Mouse (Mus musculus) embryonic fibroblast, embryonic 13.5 days (primary cell): ENCODE measurements around the gene Cygb. TPM values are rescaled to one million over a fixed set of nuclear protein-coding genes. Genes with fewer than 3 reads are reported as not detected.
A peak's percentile ranks its signal among the peaks of the same experiment; 100 is the strongest.

Experiments used
- H3K27ac ChIP-seq: 2 replicates; pipeline ENCODE4 v1.5.1; 2012; ENCODE audit warnings: low read length, control low read depth, inconsistent platforms; ENCODE audit not compliant: insufficient read depth
- H3K4me1 ChIP-seq: 2 replicates; pipeline ENCODE4 v1.6.1; 2011; ENCODE audit warnings: low read length; ENCODE audit not compliant: control insufficient read depth, insufficient read depth
- H3K4me3 ChIP-seq: 2 replicates; pipeline ENCODE4 v1.5.1; 2011; ENCODE audit warnings: mild to moderate bottlenecking, control low read depth, low read length; ENCODE audit not compliant: insufficient read depth
- CTCF ChIP-seq: IDR thresholded peaks from 2 replicates; pipeline ENCODE4 v1.5.1; 2011; ENCODE audit warnings: mild to moderate bottlenecking, control low read depth, low read length, moderate library complexity, borderline replicate concordance; ENCODE audit not compliant: insufficient read depth
- POLR2A ChIP-seq: IDR thresholded peaks from 2 replicates; pipeline ENCODE4 v1.6.1; 2011; ENCODE audit warnings: low read depth, mild to moderate bottlenecking, control low read depth, low read length, moderate library complexity
- polyA plus RNA-seq: library from polyadenylated mRNA; stranded (reverse); fragments of >200 nt; gene quantifications from 2 replicates; pipeline ENCODE4 v1.2.4, GENCODE M21; 2011; ENCODE audit warnings: low read depth; ENCODE audit not compliant: missing spikeins, insufficient read length

The Cygb gene
- polyA plus RNA-seq, 1 experiment: 0.74 TPM

DNA sequence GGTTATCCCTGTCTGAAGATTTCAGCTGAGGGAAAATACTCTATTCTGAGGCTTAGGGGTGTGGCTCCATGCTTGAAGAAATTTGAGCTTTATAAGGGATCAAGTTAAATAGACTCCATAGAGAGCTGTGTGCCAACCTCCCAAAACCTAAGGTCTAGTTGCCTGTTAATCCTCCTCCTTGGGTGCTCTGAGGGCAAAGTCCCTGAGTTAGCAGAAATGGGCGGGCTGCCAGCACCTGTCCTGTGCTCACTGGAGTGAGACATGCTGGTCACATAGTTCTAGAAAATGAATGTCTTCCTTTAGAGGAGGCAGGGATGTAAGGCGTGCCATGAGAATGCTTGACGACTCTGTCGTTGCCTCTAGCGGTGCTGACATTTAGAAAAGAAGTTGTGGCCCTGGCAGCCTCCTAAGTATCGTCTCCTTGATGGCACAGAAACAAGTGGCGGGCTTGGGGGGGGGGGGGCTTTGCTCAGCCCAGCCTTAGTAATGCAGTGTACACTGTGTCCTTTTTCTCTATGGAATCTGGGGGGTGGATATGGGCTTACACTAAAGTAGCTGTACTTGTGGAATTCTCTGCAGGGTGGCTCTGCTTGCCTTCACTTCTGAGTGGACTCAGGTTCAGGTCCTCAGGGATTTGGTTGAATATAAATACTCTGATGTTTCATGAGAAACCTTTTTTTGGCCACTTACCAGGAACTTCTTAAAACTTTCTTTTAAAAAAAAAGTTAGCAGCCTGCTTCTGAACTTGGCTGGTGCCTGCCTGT is 20.7 kb upstream of the Cygb start:
- Histone ChIP-seq H3K4me3 (no peak overlapping the region), H3K27ac (no peak overlapping the region), H3K4me1 (peaks cover 8% of the 10 kb centered on the region; the same call in 1 of the 2 replicates)
- TF ChIP-seq POLR2A (no peak), CTCF (no peak)

DNA sequence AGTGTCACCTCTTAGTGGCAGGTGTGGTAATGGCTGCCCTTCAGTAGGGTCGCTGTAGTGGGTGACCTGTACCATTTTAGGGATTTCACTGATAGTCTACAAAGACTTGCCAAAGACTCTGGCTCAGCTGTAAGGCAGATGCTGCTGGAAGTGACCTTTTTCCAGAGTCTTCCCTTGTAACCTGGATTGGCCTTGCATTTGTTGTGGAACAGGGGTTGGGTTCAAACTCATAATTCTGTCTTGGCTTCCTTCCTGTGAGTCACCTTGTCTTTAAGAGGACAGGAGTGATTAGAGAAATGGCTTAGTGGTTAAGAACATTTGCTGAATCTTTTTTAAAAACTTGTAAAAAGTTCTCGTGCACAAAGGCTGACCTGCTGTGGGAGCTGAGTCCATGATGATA is 19.3 kb upstream of the Cygb start:
- Histone ChIP-seq H3K27ac (no peak overlapping the region), H3K4me3 (peak overlapping the region; percentile 78), H3K4me1 (peaks cover 8% of the 10 kb centered on the region; the same call in 1 of the 2 replicates)
- no peak for TF ChIP-seq CTCF
- no peak; the same call in 1 of the 2 replicates for TF ChIP-seq POLR2A

DNA sequence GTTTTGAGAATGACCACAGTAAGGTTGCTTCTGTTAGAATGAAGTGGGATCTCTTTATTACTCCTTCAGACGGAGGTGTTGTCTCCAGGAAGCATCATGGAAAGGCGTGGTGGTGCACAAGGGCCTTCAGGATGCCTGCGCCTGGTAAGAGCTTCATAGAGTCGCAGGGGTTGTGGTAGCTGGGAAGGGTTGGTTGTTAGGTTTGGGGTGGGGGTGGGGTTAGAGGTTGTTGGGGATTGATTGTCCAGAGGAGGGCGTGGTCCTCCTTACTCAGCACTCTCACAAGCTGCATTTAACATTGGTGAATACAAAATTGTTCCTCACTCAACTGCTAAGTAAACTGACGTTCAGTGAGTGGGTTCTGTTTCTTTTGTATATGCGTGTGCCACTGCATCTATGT is 18.5 kb upstream of the Cygb start:
- H3K4me1 ChIP-seq: peaks cover 8% of the 10 kb centered on the region; the same call in 1 of the 2 replicates
- no peak for TF ChIP-seq CTCF
- TF ChIP-seq POLR2A: no peak

DNA sequence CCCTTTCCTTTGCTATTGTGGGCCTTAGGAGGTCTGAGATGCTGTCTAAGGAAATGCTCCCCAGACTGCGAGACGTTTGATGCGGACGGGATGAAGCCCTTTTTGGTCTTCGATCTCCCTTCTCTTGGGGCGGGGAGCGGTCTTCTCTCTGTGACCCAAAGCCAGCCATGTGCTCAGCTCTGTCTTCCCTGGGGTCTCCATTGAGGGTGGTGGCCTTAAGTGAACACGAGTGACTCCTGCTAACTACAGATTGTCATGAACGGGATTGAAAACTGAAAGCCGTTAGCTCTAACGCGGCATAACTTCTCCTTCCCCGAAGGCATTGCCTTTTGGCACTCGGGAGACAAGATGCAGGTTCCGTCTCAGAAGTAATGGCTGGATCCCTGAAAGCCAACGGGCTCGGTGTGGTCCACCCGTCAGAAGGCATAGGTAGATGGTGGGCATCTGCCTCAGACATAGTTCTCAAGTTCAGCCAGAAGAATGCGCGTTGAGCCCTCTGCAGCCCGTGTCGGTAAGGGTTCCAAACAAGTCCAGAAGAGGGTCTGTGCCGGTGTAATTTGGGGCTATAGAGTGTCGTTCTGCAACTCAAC is 17.8 kb upstream of the Cygb start:
- H3K4me1 ChIP-seq: peaks cover 8% of the 10 kb centered on the region; the same call in 1 of the 2 replicates
- H3K27ac ChIP-seq: peak overlapping the region; percentile 16
- peak overlapping the region; percentile 78 for H3K4me3 ChIP-seq
- no peak for TF ChIP-seq CTCF
- no peak for TF ChIP-seq POLR2A

More for the DNA sequence above, 18.5 kb upstream of the Cygb start:
- Histone ChIP-seq H3K4me3 (peak overlapping the region; percentile 78), H3K27ac (0 out of 2 replicates have a peak overlapping the region, but pooled peaks have one; percentile 1)

DNA sequence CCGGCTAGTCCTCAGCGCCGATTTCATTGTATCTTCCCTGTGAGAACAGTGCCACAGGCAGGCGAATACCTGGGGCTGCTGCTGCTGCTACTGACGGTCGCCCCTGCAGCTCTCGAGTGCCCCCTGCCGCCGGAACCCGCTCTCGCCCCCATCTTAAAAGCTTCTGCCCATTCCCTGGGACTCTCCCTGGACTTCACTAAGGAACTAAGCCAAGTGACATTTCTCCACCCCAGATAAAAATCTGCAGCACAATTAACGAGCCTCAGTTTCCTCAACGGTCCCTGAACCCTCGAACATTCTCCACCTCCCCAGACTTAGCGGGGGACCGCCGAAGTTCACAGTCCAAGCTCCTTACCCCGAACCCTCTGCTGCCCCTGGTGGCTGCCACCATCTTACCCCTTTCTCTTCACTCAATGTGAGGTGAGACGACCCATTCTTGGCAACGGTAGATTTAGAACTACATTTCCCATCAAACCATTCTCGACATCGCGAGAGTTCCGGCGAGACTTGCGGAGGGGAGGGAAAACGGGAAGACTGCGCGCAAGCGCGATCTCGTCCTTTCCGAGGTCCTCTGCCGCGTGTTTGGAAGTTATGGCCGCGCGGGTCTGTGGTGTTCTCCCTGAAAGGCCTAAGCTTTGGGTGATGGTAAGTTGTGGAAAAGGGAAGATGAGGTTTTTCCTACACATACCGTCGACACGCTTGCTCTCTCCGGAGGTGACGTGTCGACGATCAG is 17.2 kb upstream of the Cygb start:
- Histone ChIP-seq H3K27ac (peak overlapping the region; percentile 16), H3K4me1 (peaks cover 8% of the 10 kb centered on the region; the same call in 1 of the 2 replicates)
- TF ChIP-seq POLR2A (peak; percentile 96), CTCF (peak; percentile 61)

DNA sequence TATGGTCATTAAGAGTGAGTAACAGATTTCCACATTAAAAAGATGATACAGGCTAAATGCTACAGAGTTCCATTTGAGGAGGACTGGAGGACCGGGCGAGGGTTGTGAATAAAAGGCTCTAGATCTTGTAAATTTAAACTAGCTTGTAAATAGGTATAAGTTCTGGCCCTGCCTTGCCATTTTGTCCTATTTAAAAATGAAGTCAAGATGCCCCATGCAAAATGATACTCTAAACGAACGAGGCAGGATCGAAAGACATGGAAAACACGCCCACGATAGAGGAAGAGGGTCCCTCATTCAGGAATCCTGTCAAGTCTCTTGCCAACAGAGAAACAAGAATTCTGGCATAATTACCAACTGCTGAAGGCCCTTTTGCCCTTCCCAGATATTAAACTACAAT is 16.3 kb upstream of the Cygb start:
- H3K4me3 ChIP-seq: no peak overlapping the region
- H3K4me1 ChIP-seq: peaks cover 8% of the 10 kb centered on the region; the same call in 1 of the 2 replicates
- no peak overlapping the region for H3K27ac ChIP-seq
- no peak for TF ChIP-seq CTCF
- no peak for TF ChIP-seq POLR2A

More for the DNA sequence above, 17.2 kb upstream of the Cygb start:
- H3K4me3 ChIP-seq: peak overlapping the region; percentile 78

DNA sequence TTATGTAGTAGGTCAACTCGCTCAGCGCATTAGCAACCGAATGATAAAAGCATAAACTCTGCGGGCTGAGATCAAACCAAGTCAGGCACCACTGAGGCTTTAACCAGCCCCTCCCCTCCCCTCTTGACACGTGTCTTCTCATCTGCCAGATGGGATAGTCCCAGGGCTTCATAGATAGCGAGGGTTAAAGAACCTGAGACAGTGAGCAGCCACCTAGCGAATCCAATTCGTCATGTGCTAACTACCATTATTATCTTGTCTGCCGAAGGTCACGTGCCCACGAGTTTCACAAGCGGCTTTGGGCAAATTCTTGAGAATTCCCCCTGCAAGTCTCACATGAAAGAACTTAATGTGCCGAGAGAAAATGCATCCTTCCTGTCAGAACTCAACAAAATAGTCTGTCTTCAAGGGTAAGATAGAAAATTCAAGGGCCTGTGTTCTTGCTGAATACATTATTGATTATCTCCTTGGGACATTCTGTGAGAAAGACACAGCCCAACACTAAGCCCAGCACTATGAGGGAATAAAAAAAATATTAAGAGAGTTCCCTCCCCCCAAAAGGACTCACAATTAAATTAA is 15.8 kb upstream of the Cygb start:
- H3K4me3 ChIP-seq: no peak overlapping the region
- no peak for TF ChIP-seq CTCF
- TF ChIP-seq POLR2A: no peak
- peaks cover 8% of the 10 kb centered on the region; the same call in 1 of the 2 replicates for H3K4me1 ChIP-seq

DNA sequence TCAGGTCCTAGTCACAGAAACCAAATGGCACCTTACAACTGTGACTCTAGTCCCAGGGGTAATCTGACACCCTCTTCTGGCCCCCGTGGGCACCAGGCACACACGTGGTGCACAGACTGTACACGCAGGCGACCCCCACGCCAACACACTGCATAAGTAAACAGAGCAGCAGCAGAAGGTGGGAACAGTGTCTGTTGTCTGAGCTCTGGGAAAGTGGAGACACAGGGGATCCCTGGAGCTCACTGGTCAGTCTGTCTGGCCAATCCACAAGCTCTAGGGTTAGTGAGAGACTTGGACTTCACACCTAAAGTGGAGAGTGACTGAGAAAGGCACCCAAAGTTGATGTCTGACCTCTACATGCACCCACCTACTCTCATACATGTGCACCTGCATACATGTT is 15.2 kb upstream of the Cygb start:
- peaks cover 7% of the 10 kb centered on the region; the same call in 1 of the 2 replicates for H3K4me1 ChIP-seq
- H3K27ac ChIP-seq: no peak overlapping the region
- no peak overlapping the region for H3K4me3 ChIP-seq
- no peak for TF ChIP-seq CTCF
- no peak for TF ChIP-seq POLR2A

More for the DNA sequence above, 15.8 kb upstream of the Cygb start:
- H3K27ac ChIP-seq: no peak overlapping the region

DNA sequence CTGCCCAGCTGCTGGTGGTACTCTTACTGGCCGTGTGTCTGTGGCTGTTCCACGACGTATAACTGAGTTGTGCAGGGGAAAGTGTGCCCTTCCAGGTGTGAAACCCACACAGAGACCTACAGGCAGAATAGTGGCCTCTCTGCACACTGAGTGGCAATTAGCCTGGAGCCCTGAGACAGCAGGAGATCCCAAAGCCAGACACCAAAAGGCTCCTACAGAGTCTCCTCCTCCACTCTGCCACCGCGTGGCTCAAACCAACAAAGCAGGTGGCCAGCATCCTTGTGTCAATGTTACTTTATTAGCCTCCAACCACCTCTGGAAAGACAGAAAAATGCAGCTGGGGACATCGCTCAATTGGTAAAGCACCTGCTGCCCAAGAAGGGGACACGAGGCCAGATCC is 14.7 kb upstream of the Cygb start:
- Histone ChIP-seq H3K4me1 (peaks cover 3% of the 10 kb centered on the region; the same call in 1 of the 2 replicates), H3K4me3 (no peak overlapping the region), H3K27ac (no peak overlapping the region)
- TF ChIP-seq CTCF (no peak), POLR2A (no peak)
